Mouse (Mus musculus) embryo, embryonic 11 days (tissue): ENCODE results near the gene Atp13a4.

Source experiments
- DNase-seq: peaks from one replicate; pipeline ENCODE4 v3.0.0-alpha.2; 2015

Gene Atp13a4

GRCm38 (mm10) chr16:29544829-29545228 is at the start of gene Atp13a4:
Gene Atp13a4 (minus strand): TSS chr16:29544864.
- DNase-seq = no peak

GRCm38 (mm10) chr16:29592171-29592570 is 47.5 kb upstream of the Atp13a4 start:
- no peak for DNase-seq

- DNase-seq = peak; percentile 13
Observed at GRCm38 (mm10) chr16:29579787-29580176, 35.1 kb upstream of the Atp13a4 start.

- peak; percentile 96 for DNase-seq
Observed at GRCm38 (mm10) chr16:29579167-29579786, 34.6 kb upstream of the Atp13a4 start, which contains the start of gene Opa1. Gene Opa1 (plus strand): TSS chr16:29579334.

GRCm38 (mm10) chr16:29575620-29576019 is 31.0 kb upstream of the Atp13a4 start:
- peak; percentile 42 for DNase-seq

GRCm38 (mm10) chr16:29574013-29574412 is 29.3 kb upstream of the Atp13a4 start:
- no peak for DNase-seq

- DNase-seq = peak; percentile 85
Observed at GRCm38 (mm10) chr16:29560869-29561268, 16.2 kb upstream of the Atp13a4 start.

GRCm38 (mm10) chr16:29560454-29560853 is 15.8 kb upstream of the Atp13a4 start:
- peak; percentile 6 for DNase-seq

GRCm38 (mm10) chr16:29559667-29560066 is 15.0 kb upstream of the Atp13a4 start:
- DNase-seq = no peak

GRCm38 (mm10) chr16:29541261-29541683 is 3.4 kb downstream of the Atp13a4 start:
- DNase-seq = no peak

- no peak for DNase-seq
Observed at GRCm38 (mm10) chr16:29539906-29540305, 4.8 kb downstream of the Atp13a4 start.

- no peak for DNase-seq
Observed at GRCm38 (mm10) chr16:29536411-29537204, 8.1 kb downstream of the Atp13a4 start.

- DNase-seq = no peak
Observed at GRCm38 (mm10) chr16:29535866-29536265, 8.8 kb downstream of the Atp13a4 start.

- no peak for DNase-seq
Observed at GRCm38 (mm10) chr16:29533641-29534040, 11.0 kb downstream of the Atp13a4 start.

GRCm38 (mm10) chr16:29527085-29527484 is 17.6 kb downstream of the Atp13a4 start:
- no peak for DNase-seq

GRCm38 (mm10) chr16:29526585-29526984 is 18.1 kb downstream of the Atp13a4 start:
- DNase-seq = no peak

- DNase-seq = no peak
Observed at GRCm38 (mm10) chr16:29512495-29512894, 32.2 kb downstream of the Atp13a4 start.

GRCm38 (mm10) chr16:29510743-29511142 is 33.9 kb downstream of the Atp13a4 start:
- no peak for DNase-seq

- no peak for DNase-seq
Observed at GRCm38 (mm10) chr16:29509881-29510280, 34.8 kb downstream of the Atp13a4 start.

- no peak for DNase-seq
Observed at GRCm38 (mm10) chr16:29504671-29505070, 40.0 kb downstream of the Atp13a4 start.

GRCm38 (mm10) chr16:29504198-29504597 is 40.5 kb downstream of the Atp13a4 start:
- DNase-seq = no peak

- DNase-seq = no peak
Observed at GRCm38 (mm10) chr16:29491031-29491430, 53.6 kb downstream of the Atp13a4 start.

- DNase-seq = no peak
Observed at GRCm38 (mm10) chr16:29481439-29481838, 63.2 kb downstream of the Atp13a4 start.

GRCm38 (mm10) chr16:29480396-29480795 is 64.3 kb downstream of the Atp13a4 start:
- no peak for DNase-seq
